Mouse (Mus musculus): ENCODE results near the gene Gm13275.
"Not testable (repeated sequence)": the region's sequence is repeated elsewhere in the genome, so short reads cannot be mapped to it uniquely, and the experiment has no call there.

Gene Gm13275

DNA sequence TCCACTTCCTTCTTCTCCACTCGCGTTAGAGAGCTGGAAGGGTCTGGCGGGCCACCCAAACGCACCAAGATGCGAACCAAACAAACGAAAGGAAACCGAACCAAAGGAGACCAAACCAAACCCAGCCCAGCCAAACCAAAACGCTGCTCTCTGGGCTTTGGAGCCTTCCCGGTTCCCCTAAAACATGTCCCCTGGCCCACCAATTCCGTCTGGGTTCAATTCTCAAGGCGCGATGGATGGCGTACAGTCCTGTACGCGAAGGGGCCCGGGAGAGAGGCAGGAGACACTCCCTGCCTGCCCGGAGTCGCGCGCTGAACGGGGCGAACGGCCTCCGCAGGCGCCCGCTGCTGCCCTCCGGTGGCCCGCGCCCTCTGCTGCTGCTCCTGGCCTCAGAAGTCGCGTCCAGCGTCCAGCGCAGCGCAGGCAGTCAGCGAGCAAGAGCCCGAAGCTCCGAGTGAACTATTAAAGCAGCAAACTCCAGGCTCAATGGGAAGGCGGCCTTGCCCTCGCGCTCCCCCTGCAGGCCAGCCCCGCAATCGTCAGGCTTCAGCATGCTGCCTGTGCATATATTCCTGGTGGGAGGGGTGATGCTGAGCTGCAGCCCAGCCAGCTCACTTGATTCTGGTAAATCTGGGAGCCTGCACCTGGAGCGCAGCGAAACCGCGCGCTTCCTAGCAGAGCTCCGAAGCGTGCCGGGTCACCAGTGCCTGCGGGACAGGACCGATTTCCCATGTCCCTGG lies at the start of gene Gm13275:
Gene Gm13275, plus strand, starts transcription at position 552 of the 740 bp plus-strand sequence.
- DNase-seq (ENCODE audit: inconsistent ontology term), result not testable (repeated sequence)

DNA sequence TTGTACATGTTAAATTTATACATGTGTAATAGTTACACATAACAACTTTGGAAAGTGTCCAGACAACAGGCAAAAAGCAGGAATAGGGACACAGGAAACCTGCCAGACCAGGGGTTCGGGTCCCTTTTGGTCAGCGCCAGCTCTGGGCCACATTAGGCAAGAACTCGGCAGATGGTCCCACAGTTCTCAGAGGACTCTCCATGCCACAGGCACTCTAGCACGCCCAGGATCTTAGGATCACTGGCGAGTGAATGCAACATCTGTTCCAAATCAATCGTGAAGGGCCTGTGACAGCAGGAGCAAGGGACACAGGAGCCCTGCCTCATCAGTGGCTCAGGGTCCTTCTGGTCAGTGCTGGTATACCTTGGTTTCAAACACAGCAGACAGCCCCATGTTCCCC lies 44.4 kb upstream of the Gm13275 start:
- no peak for DNase-seq (ENCODE audit: inconsistent ontology term)

DNA sequence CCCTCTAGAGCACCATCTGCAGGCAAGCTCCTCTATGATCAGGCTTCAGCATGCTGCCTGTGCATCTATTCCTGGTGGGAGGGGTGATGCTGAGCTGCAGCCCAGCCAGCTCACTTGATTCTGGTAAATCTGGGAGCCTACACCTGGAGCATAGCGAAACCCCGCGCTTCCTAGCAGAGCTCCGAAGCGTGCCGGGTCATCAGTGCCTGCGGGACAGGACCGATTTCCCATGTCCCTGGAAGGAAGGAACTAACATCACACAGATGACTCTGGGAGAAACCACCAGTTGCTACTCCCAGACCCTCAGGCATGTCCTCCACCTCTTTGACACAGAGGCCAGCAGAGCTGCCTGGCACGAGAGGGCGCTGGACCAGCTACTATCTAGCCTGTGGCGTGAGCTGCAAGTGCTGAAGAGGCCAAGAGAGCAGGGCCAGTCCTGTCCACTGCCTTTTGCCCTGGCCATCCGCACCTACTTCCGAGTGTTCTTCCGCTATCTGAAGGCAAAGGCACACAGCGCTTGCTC lies 39.4 kb upstream of the Gm13275 start, which contains the start of gene Gm13271:
Gene Gm13271, plus strand, starts transcription at position 51 of the 523 bp plus-strand sequence.
- not testable (repeated sequence) for DNase-seq (ENCODE audit: inconsistent ontology term)

DNA sequence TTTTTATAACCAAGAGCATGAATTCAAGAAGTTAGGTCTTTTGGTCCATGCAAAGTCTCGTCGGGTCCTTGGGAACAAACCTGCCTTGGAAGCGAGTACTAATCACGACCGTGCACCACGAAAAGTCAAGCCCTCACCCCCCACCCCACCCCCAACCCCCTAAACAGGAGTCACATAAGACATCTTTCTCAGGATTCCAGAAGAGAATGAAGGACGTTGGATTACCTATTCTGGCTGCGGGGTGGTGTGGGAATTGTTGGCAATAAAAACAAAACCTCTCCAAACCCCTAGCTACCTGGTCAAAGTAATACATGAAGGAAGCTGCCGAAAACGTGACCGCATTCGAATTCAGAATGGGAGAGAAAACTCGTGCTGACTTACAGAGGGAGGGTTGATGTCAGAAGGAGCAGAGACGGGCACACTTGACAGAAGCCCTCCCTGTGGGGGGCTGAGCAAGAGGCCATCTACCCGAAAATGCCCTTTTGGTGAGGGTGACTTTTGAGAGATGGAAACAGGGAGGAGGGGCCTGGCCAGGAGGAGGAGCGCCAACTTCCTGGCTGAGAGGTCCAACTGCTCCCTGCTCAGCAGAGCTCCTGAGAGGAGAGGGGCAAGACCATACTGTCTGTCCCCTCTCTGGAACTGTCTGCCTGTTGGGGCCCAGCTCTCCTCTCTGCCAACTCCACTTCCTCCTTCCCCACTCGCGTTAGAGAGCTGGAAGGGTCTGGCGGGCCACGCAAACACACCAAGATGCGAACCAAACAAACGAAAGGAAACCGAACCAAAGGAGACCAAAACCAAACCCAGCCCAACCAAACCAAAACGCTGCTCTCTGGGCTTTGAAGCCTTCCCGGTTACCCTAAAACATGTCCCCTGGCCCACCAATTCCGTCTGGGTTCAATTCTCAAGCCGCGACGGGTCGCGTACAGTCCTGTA lies 37.4 kb upstream of the Gm13275 start:
- peak; percentile 47 for DNase-seq (ENCODE audit: inconsistent ontology term)

DNA sequence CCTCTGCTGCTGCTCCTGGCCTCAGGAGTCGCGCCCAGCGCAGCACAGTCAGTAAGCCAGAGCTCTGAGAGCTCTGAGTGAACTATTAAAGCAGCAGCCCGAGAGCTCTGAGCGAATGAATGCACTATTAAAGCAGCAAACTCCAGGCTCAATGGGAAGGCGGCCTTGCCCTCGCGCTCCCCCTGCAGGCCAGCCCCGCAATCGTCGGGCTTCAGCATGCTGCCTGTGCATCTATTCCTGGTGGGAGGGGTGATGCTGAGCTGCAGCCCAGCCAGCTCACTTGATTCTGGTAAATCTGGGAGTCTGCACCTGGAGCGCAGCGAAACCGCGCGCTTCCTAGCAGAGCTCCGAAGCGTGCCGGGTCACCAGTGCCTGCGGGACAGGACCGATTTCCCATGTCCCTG lies 36.7 kb upstream of the Gm13275 start:
- DNase-seq (ENCODE audit: inconsistent ontology term), result peak; percentile 91

DNA sequence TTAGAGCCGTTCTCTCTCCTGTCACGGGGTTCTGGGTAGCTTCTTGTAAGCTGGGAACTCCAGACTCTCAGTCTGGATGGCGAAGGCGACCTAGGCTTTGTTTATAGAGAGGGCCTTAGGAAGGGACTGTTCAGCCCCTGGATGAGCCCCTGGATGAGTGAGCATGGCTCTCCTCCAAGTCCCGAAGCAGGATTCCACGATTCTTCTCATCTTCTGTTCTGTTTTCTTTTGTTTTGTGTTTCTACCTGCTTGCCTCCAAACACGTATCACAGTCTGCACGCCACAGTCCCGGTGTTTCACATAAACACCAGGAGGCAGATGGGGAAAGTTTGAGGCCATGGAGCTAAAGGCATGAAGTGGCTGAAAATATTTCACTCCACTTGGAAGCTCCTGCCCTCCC lies 35.5 kb upstream of the Gm13275 start:
- not testable (repeated sequence) for DNase-seq (ENCODE audit: inconsistent ontology term)

DNA sequence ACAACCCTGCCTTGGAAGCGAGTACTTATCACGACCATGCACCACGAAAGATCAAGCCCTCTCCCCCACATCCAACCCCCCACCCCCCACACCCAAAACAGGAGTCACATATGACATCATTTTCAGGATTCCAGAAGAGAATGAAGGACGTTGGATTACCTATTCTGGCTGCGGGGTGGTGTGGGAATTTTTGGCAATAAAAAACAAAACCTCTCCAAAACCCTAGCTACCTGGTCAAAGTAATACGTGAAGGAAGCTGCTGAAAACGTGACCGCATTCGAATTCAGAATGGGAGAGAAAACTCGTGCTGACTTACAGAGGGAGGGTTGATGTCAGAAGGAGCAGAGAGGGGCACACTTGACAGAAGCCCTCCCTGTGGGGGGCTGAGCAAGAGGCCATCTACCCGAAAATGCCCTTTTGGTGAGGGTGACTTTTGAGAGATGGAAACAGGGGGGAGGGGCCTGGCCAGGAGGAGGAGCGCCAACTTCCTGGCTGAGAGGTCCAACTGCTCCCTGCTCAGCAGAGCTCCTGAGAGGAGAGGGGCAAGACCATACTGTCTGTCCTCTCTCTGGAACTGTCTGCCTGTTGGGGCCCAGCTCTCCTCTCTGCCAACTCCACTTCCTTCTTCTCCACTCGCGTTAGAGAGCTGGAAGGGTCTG lies 34.5 kb upstream of the Gm13275 start, which contains the start of gene Gm13283:
Gene Gm13283, plus strand, starts transcription at position 510 of the 659 bp plus-strand sequence.
- not testable (repeated sequence) for DNase-seq (ENCODE audit: inconsistent ontology term)

DNA sequence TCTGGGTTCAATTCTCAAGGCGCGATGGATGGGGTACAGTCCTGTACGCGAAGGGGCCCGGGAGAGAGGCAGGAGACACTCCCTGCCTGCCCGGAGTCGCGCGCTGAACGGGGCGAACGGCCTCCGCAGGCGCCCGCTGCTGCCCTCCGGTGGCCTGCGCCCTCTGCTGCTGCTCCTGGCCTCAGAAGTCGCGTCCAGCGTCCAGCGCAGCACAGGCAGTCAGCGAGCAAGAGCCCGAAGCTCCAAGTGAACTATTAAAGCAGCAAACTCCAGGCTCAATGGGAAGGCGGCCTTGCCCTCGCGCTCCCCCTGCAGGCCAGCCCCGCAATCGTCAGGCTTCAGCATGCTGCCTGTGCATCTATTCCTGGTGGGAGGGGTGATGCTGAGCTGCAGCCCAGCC lies 33.9 kb upstream of the Gm13275 start:
- peak; percentile 74 for DNase-seq (ENCODE audit: inconsistent ontology term)

DNA sequence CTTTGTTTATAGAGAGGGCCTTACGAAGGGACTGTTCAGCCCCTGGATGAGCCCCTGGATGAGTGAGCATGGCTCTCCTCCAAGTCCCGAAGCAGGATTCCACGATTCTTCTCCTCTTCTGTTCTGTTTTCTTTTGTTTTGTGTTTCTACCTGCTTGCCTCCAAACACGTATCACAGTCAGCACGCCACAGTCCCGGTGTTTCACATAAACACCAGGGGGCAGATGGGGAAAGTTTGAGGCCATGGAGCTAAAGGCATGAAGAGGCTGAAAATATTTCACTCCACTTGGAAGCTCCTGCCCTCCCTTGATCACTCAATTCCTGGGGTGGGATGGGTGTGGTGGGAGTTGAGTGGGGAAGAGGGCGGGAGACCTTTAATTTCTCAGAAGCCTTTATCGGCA lies 32.5 kb upstream of the Gm13275 start:
- not testable (repeated sequence) for DNase-seq (ENCODE audit: inconsistent ontology term)

DNA sequence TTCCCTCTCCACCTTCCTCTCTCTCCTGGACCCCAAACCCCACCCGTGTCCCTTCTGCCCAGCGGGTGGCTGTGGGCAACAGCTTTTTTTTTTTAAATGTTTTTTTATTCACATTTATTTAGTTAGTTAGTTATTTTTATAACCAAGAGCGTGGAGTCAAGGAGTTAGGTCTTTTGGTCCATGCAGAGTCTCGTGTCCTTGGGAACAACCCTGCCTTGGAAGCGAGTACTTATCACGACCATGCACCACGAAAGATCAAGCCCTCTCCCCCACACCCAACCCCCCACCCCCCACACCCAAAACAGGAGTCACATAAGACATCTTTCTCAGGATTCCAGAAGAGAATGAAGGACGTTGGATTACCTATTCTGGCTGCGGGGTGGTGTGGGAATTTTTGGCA lies 31.9 kb upstream of the Gm13275 start:
- not testable (repeated sequence) for DNase-seq (ENCODE audit: inconsistent ontology term)

DNA sequence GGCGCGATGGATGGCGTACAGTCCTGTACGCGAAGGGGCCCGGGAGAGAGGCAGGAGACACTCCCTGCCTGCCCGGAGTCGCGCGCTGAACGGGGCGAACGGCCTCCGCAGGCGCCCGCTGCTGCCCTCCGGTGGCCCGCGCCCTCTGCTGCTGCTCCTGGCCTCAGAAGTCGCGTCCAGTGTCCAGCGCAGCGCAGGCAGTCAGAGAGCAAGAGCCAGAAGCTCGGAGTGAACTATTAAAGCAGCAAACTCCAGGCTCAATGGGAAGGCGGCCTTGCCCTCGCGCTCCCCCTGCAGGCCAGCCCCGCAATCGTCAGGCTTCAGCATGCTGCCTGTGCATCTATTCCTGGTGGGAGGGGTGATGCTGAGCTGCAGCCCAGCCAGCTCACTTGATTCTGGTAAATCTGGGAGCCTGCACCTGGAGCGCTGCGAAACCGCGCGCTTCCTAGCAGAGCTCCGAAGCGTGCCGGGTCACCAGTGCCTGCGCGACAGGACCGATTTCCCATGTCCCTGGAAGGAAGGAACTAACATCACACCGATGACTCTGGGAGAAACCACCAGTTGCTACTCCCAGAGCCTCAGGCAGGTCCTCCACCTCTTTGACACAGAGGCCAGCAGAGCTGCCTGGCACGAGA lies 30.8 kb upstream of the Gm13275 start:
- DNase-seq (ENCODE audit: inconsistent ontology term), result peak; percentile 76

DNA sequence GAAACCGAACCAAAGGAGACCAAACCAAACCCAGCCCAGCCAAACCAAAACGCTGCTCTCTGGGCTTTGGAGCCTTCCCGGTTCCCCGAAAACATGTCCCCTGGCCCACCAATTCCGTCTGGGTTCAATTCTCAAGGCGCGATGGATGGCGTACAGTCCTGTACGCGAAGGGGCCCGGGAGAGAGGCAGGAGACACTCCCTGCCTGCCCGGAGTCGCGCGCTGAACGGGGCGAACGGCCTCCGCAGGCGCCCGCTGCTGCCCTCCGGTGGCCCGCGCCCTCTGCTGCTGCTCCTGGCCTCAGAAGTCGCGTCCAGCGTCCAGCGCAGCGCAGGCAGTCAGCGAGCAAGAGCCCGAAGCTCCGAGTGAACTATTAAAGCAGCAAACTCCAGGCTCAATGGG lies 20.8 kb upstream of the Gm13275 start, which contains the start of gene Gm13290:
Gene Gm13290, plus strand, starts transcription at position 301 of the 400 bp plus-strand sequence.
- not testable (repeated sequence) for DNase-seq (ENCODE audit: inconsistent ontology term)

DNA sequence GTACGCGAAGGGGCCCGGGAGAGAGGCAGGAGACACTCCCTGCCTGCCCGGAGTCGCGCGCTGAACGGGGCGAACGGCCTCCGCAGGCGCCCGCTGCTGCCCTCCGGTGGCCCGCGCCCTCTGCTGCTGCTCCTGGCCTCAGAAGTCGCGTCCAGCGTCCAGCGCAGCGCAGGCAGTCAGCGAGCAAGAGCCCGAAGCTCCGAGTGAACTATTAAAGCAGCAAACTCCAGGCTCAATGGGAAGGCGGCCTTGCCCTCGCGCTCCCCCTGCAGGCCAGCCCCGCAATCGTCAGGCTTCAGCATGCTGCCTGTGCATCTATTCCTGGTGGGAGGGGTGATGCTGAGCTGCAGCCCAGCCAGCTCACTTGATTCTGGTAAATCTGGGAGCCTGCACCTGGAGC lies 17.7 kb upstream of the Gm13275 start, which contains the start of gene Gm13289:
Gene Gm13289, plus strand, starts transcription at position 301 of the 400 bp plus-strand sequence.
- DNase-seq (ENCODE audit: inconsistent ontology term), result not testable (repeated sequence)

DNA sequence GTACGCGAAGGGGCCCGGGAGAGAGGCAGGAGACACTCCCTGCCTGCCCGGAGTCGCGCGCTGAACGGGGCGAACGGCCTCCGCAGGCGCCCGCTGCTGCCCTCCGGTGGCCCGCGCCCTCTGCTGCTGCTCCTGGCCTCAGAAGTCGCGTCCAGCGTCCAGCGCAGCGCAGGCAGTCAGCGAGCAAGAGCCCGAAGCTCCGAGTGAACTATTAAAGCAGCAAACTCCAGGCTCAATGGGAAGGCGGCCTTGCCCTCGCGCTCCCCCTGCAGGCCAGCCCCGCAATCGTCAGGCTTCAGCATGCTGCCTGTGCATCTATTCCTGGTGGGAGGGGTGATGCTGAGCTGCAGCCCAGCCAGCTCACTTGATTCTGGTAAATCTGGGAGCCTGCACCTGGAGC lies 14.7 kb upstream of the Gm13275 start, which contains the start of gene Gm13272:
Gene Gm13272, plus strand, starts transcription at position 301 of the 400 bp plus-strand sequence.
- DNase-seq (ENCODE audit: inconsistent ontology term), result not testable (repeated sequence)

DNA sequence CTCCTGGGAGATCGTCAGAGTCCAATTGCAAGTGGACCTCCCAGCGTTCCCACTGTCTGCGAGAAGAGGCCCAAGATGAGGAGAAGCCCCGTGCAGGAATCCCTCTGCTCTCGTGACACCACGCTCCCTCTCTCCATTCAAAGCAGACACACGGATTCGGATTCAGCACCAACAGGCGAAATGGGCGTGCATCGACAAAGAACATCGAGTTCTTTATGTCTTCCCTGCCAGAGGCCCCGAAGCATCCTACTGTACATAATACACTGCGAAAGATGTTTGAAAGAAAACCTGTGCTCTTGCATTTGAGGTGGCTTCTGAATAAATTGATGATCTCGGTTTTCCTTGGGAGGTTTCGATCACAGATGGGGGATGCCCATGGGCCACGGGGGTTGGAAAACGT lies 14.0 kb upstream of the Gm13275 start:
- not testable (repeated sequence) for DNase-seq (ENCODE audit: inconsistent ontology term)

DNA sequence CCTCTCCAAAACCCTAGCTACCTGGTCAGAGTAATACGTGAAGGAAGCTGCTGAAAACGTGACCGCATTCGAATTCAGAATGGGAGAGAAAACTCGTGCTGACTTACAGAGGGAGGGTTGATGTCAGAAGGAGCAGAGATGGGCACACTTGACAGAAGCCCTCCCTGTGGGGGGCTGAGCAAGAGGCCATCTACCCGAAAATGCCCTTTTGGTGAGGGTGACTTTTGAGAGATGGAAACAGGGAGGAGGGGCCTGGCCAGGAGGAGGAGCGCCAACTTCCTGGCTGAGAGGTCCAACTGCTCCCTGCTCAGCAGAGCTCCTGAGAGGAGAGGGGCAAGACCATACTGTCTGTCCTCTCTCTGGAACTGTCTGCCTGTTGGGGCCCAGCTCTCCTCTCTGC lies 12.5 kb upstream of the Gm13275 start, which contains the start of gene Ifnz:
Gene Ifnz, plus strand, starts transcription at position 301 of the 400 bp plus-strand sequence.
- not testable (repeated sequence) for DNase-seq (ENCODE audit: inconsistent ontology term)

DNA sequence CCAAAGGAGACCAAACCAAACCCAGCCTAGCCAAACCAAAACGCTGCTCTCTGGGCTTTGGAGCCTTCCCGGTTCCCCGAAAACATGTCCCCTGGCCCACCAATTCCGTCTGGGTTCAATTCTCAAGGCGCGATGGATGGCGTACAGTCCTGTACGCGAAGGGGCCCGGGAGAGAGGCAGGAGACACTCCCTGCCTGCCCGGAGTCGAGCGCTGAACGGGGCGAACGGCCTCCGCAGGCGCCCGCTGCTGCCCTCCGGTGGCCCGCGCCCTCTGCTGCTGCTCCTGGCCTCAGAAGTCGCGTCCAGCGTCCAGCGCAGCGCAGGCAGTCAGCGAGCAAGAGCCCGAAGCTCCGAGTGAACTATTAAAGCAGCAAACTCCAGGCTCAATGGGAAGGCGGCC lies 12.0 kb upstream of the Gm13275 start:
- DNase-seq (ENCODE audit: inconsistent ontology term), result not testable (repeated sequence)

DNA sequence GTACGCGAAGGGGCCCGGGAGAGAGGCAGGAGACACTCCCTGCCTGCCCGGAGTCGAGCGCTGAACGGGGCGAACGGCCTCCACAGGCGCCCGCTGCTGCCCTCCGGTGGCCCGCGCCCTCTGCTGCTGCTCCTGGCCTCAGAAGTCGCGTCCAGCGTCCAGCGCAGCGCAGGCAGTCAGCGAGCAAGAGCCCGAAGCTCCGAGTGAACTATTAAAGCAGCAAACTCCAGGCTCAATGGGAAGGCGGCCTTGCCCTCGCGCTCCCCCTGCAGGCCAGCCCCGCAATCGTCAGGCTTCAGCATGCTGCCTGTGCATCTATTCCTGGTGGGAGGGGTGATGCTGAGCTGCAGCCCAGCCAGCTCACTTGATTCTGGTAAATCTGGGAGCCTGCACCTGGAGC lies 8.9 kb upstream of the Gm13275 start, which contains the start of gene Gm13276:
Gene Gm13276, plus strand, starts transcription at position 301 of the 400 bp plus-strand sequence.
- not testable (repeated sequence) for DNase-seq (ENCODE audit: inconsistent ontology term)

DNA sequence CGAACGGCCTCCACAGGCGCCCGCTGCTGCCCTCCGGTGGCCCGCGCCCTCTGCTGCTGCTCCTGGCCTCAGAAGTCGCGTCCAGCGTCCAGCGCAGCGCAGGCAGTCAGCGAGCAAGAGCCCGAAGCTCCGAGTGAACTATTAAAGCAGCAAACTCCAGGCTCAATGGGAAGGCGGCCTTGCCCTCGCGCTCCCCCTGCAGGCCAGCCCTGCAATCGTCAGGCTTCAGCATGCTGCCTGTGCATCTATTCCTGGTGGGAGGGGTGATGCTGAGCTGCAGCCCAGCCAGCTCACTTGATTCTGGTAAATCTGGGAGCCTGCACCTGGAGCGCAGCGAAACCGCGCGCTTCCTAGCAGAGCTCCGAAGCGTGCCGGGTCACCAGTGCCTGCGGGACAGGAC lies 5.9 kb upstream of the Gm13275 start, which contains the start of gene Gm13277:
Gene Gm13277, plus strand, starts transcription at position 231 of the 400 bp plus-strand sequence.
- not testable (repeated sequence) for DNase-seq (ENCODE audit: inconsistent ontology term)

DNA sequence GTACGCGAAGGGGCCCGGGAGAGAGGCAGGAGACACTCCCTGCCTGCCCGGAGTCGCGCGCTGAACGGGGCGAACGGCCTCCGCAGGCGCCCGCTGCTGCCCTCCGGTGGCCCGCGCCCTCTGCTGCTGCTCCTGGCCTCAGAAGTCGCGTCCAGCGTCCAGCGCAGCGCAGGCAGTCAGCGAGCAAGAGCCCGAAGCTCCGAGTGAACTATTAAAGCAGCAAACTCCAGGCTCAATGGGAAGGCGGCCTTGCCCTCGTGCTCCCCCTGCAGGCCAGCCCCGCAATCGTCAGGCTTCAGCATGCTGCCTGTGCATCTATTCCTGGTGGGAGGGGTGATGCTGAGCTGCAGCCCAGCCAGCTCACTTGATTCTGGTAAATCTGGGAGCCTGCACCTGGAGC lies 3.0 kb upstream of the Gm13275 start, which contains the start of gene Gm13278:
Gene Gm13278, plus strand, starts transcription at position 301 of the 400 bp plus-strand sequence.
- not testable (repeated sequence) for DNase-seq (ENCODE audit: inconsistent ontology term)

Data from Muller cell, postnatal 12 days (primary cell).